Mouse (Mus musculus): ENCODE measurements around the gene Rnf10. TPM values are rescaled to one million over a fixed set of nuclear protein-coding genes. Genes with fewer than 3 reads are reported as not detected.
A peak's percentile ranks its signal among the peaks of the same experiment; 100 is the strongest.

The Rnf10 gene
- polyA plus RNA-seq, 1 experiment from 2014 or later = 120 TPM

DNA sequence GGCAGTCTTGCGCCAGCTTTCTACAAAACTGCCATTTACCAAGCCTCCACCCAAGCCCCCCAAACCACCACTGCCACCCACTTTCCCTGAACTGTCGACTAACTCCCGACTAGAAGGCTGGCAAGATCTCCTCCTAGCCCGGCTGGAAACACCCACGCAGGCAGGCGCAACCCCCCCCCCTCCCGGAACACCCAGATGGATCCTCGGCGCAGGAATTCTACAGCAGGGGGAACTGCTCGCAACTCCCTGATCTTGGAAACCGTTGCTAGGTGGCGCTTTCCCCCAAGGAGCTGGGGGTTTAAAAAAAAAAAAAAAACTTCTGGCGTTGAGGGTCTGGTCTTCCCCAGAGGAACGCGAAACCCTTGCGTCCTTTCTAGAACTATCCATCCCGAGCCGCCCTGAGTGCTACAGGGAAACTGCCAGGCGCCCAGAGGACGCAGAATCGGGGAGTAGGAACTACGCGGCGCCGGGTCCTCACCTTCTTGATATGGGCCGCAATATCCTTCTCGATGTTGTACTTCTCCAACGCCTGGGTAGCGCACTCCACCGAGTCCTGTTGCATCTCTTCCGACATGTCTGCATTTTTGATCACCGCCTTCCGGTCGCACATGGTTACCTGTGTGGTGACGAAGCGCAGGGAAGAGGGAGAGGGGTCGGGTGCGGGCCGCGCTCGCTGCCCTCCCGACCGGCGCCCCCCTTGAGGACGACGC is 27.5 kb upstream of the Rnf10 start:
- Histone ChIP-seq H3K4me2 (replicated peaks) (peak overlapping the region; percentile 49), H3K4me1 (replicated peaks) (peaks cover 23% of the 10 kb centered on the region)
- WGBS = under 1% methylated on average over 45 of the region's 46 CpGs

DNA sequence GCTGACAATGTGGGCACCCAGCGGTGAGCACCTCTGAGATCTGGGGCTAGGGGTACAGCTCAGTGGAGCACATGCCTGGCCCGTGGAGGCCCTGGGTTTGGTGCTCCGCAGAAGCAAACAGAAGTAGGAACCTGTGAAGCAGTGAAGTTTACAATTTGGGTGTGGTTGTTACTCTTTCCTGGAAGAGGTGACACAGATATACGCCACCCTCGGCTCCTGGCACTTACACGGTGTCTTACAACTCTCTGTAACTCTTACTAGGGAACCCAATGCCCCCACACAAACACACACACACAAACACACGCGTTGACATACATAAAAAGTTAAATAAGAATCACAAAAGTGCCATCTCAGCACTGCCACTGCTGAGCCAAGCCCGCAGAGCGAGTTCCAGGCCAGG is 23.6 kb upstream of the Rnf10 start:
- WGBS = 70% methylated on average over 10 of the region's 10 CpGs
- ATAC-seq = no peak
- Histone ChIP-seq H3K9ac (no peak overlapping the region), H3K27me3 (replicated peaks) (no peaks in the 10 kb centered on the region), H3K4me2 (replicated peaks) (no peak overlapping the region), H3K4me3 (replicated peaks) (no peak overlapping the region), H3K36me3 (peaks cover 27% of the 10 kb centered on the region), H3K9me3 (no peaks in the 10 kb centered on the region), H3K4me1 (replicated peaks) (peaks cover 19% of the 10 kb centered on the region), H3K27ac (0 out of 2 replicates have a peak overlapping the region, but pooled peaks have one; percentile 1)

More for the DNA sequence above, 27.5 kb upstream of the Rnf10 start:
- H3K4me3 ChIP-seq (replicated peaks) = peak overlapping the region; percentile 95
- H3K27me3 ChIP-seq (replicated peaks) = no peaks in the 10 kb centered on the region
- H3K9me3 ChIP-seq = no peaks in the 10 kb centered on the region
- H3K27ac ChIP-seq = peak overlapping the region; percentile 94
- peak overlapping the region; percentile 90 for H3K9ac ChIP-seq
- ATAC-seq = peak; percentile 1
- peaks cover 24% of the 10 kb centered on the region for H3K36me3 ChIP-seq

DNA sequence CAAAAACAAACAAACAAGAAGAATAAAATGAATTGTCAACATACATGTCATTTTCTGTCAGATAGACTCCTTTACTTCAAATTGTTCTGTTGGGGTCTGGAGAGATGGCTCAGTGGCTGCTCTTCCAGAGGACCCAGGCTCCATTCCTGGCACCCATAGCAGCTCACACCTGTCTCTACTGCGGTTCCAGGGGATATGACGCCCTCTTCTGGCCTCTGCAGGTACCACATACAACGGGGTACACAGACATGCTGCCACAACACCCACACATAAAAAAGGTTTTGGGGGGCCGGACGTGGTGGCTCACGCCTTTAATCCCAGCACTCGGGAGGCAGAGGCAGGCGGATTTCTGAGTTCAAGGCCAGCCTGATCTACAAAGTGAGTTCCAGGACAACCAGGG is 21.5 kb upstream of the Rnf10 start:
- no peak for ATAC-seq
- peaks cover 39% of the 10 kb centered on the region for H3K36me3 ChIP-seq
- no peak overlapping the region for H3K4me3 ChIP-seq (replicated peaks)
- no peaks in the 10 kb centered on the region for H3K9me3 ChIP-seq
- 91% methylated on average over 8 of the region's 8 CpGs for WGBS
- no peaks in the 10 kb centered on the region for H3K27me3 ChIP-seq (replicated peaks)
- no peak overlapping the region for H3K27ac ChIP-seq
- peaks cover 16% of the 10 kb centered on the region for H3K4me1 ChIP-seq (replicated peaks)
- no peak overlapping the region for H3K4me2 ChIP-seq (replicated peaks)
- H3K9ac ChIP-seq = no peak overlapping the region

DNA sequence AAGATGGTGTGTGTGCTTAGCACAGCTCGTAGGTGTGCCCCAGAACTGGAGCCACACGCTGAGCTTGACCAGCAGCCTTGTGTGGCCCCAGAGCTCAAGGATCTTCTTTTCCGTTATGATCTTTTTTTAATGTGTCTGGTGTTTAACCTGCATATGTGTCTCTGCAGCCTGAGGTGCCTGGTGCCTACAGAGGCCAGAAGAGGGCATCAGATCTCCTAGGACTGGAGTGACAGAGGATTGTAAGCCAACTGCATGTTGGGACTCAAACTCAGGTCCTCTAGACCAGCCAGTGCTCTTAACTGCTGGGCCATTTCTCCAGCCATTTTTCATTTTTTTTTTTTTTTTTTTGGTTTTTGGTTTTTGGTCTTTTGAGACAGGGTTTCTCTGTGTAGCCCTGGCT is 12.0 kb upstream of the Rnf10 start:
- 86% methylated on average over 3 of the region's 3 CpGs for WGBS

DNA sequence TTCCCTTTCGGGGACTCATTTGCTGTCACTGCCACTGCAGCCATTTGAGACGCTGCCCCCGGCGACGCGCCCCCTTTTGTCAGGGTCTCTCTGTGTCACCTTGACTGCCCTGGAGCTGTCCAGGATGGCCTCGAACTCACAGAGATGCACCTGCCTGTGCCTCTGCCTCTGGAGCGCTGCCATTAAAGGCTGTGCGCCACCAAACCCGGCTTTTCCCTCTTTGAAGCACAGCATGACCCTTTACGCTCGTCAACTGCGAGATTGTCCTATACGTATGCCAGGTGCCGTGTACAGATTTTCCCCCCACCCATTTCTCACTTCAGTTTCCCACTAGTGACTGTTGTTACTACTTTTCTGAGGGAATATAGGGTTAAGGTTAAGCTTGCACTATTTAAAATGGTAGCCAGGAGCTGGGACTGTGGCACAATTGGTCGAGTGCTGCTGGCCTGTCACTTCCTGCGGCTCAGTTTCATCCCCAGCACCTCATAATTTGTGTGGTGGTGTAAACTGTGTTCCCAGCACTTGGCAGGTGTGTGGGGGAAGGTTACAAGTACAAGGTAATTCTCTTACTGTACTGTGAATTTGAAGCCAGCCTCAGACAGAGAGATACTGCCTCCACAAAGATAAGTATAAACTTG is 7.5 kb upstream of the Rnf10 start:
- Histone ChIP-seq H3K4me2 (replicated peaks) (peak overlapping the region; percentile 87), H3K4me3 (replicated peaks) (peak overlapping the region; percentile 87), H3K27ac (0 out of 2 replicates have a peak overlapping the region, but pooled peaks have one; percentile 23), H3K27me3 (replicated peaks) (no peaks in the 10 kb centered on the region), H3K9me3 (no peaks in the 10 kb centered on the region), H3K9ac (peak overlapping the region; percentile 86), H3K4me1 (replicated peaks) (peaks cover 6% of the 10 kb centered on the region; the same call in 1 of the 2 replicates), H3K36me3 (peaks cover 10% of the 10 kb centered on the region; the same call in 1 of the 2 replicates)
- ATAC-seq = peak; percentile 19
- 5% methylated on average over 17 of the region's 17 CpGs for WGBS

More for the DNA sequence above, 12.0 kb upstream of the Rnf10 start:
- H3K36me3 ChIP-seq = peaks cover 15% of the 10 kb centered on the region; the same call in 1 of the 2 replicates
- H3K4me2 ChIP-seq (replicated peaks) = no peak overlapping the region
- no peak overlapping the region for H3K27ac ChIP-seq
- H3K27me3 ChIP-seq (replicated peaks) = no peaks in the 10 kb centered on the region
- no peak overlapping the region for H3K9ac ChIP-seq
- H3K9me3 ChIP-seq = no peaks in the 10 kb centered on the region
- no peak overlapping the region for H3K4me3 ChIP-seq (replicated peaks)
- no peak for ATAC-seq
- H3K4me1 ChIP-seq (replicated peaks) = peaks cover 4% of the 10 kb centered on the region; the same call in 1 of the 2 replicates

DNA sequence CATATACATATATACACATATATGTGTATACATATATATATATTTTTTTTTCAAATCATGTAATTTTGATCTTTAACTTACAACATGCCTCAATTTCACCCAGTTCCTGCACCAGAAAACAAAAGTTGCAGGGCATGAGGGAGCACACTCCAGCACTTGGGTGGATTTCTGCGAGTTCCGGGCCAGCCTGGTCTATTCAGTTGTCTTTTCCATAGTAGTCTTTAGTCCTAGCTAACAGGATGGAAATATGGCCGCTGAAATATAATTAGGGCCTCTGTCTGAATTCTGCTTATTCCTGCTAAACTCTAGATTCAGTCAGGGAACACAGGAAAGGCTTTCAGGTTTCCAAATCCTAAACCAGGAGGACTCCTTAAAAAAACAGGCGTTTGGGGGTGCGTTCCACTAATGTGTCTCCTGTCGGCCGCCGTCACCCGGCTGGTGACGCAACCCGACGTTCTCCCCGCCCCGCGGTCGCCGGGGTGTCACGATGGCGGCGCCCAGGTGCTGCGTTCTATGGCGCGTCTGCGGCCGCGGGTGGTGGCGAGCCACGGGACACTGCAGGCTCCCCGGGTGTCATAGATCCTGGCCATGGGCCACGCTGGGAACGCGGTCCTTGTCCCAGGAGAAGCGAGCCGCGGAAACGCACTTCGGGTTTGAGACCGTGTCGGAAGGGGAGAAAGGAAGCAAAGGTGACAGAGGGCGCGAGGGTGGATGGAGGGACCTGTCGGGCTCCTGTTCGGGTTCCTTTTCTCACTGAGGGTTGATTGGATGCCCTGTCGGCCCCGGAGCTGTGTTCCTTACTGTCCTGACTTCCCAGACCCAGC is 6.7 kb upstream of the Rnf10 start, which contains the start of gene Coq5:
Coq5 (plus strand) TSS at position 441 of the 824 bp plus-strand sequence.
- Histone ChIP-seq H3K4me3 (replicated peaks) (peak within 1 kb of the TSS; percentile 87), H3K9ac (peak within 1 kb of the TSS; percentile 86), H3K4me2 (replicated peaks) (peak within 1 kb of the TSS; percentile 87), H3K9me3 (no peaks in the 10 kb centered on the region), H3K27ac (0 out of 2 replicates have a peak within 1 kb of the TSS, but pooled peaks have one; percentile 23), H3K4me1 (replicated peaks) (peaks cover 6% of the 10 kb centered on the region; the same call in 1 of the 2 replicates), H3K36me3 (peaks cover 6% of the 10 kb centered on the region; the same call in 1 of the 2 replicates), H3K27me3 (replicated peaks) (no peaks in the 10 kb centered on the region)
- peak; percentile 87 for ATAC-seq
- 3% methylated on average over 45 of the region's 45 CpGs for WGBS

DNA sequence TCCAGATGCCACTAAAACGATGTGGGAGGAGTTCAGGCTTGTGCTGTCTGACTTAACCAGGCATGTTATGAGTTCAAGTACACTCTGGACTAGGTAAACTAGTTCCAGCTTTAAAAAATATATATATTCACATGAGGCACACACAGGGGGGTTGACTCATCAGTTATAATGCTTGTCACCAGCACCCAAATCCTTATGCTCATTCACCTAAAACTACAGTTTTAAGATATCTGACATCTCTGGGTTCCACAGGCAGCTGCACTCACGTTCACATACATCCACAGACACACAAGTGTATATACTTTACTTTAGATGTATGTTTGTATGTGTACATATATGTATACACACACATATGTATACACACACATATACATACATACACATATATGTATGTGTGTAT is 6.1 kb upstream of the Rnf10 start:
- Histone ChIP-seq H3K36me3 (no peaks in the 10 kb centered on the region), H3K4me2 (replicated peaks) (no peak overlapping the region), H3K27ac (no peak overlapping the region), H3K9ac (no peak overlapping the region), H3K4me1 (replicated peaks) (peaks cover 6% of the 10 kb centered on the region; the same call in 1 of the 2 replicates), H3K4me3 (replicated peaks) (no peak overlapping the region), H3K27me3 (replicated peaks) (no peaks in the 10 kb centered on the region), H3K9me3 (no peaks in the 10 kb centered on the region)
- 54% methylated on average over 2 of the region's 2 CpGs for WGBS
- ATAC-seq = no peak; the same call in 1 of the 2 replicates

DNA sequence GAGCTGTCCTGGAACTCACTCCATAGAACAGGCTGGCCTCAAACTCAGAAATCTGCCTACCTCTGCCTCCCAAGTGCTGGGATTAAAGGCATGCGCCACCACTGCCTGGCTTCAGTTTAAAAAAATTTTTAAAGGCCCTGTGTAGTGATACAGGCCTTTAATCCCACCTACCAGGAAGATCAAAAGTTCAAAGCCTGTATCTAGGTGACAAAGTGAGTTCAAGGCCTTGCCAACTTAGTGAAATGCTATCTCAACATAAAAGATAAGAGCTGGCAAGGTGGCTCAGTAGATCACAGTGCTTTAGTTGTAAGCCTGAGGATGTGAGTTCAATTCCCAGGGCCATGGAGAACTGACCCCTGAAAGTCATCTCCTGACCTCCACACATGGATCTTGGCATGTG is 5.4 kb upstream of the Rnf10 start:
- Histone ChIP-seq H3K4me3 (replicated peaks) (no peak overlapping the region), H3K9ac (no peak overlapping the region), H3K27ac (no peak overlapping the region), H3K4me1 (replicated peaks) (peaks cover 9% of the 10 kb centered on the region; the same call in 1 of the 2 replicates), H3K27me3 (replicated peaks) (no peaks in the 10 kb centered on the region), H3K36me3 (no peaks in the 10 kb centered on the region), H3K4me2 (replicated peaks) (no peak overlapping the region), H3K9me3 (no peaks in the 10 kb centered on the region)
- ATAC-seq = no peak
- WGBS = 56% methylated on average over 1 of the region's 1 CpGs

DNA sequence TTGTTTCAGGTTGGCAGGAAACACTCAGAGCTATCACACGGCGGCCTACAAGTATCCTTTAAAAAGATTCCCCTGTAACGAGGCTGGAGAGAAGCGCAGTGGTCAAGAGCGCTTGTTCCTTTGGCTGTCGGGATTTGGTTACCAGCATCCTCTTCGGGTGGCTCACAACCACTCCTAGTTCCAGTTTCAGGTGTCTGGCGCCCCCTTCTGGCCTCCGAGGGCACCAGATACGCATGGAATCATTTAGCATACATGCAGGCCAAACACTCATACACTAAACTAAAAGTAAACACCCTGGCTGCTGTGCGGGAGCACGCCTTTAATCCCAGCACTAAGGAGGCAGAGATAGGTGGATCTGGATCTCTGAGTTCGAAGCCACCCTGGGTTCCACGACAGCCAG is 3.3 kb upstream of the Rnf10 start:
- H3K27me3 ChIP-seq (replicated peaks) = no peaks in the 10 kb centered on the region
- no peak overlapping the region for H3K9ac ChIP-seq
- no peak overlapping the region for H3K27ac ChIP-seq
- peaks cover 12% of the 10 kb centered on the region for H3K4me1 ChIP-seq (replicated peaks)
- H3K4me3 ChIP-seq (replicated peaks) = no peak overlapping the region
- no peaks in the 10 kb centered on the region for H3K9me3 ChIP-seq
- no peaks in the 10 kb centered on the region for H3K36me3 ChIP-seq
- H3K4me2 ChIP-seq (replicated peaks) = no peak overlapping the region
- ATAC-seq = no peak
- WGBS = 39% methylated on average over 14 of the region's 14 CpGs

DNA sequence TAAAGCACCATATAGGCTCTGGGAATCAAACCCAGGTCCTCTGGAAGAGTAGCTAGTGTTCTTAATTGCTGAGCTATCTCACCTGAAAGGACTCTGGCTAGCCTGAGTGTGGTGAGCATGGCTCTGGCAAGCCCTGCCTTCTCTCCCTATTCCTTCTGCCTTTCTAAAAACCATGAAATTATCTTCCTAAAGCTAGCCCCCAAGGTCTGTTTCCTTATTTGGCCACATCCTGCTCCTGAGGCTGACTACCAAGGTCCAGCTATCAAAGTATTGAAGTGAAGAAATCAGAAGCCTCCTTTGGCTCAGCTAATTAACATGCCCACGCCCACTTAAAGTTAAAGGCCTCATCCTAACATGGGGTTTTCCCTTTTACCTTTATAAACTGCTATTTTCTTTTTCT is 2.1 kb upstream of the Rnf10 start:
- H3K36me3 ChIP-seq = no peaks in the 10 kb centered on the region
- H3K27ac ChIP-seq = no peak overlapping the region
- no peak overlapping the region for H3K4me3 ChIP-seq (replicated peaks)
- no peak overlapping the region for H3K4me2 ChIP-seq (replicated peaks)
- no peak for ATAC-seq
- H3K27me3 ChIP-seq (replicated peaks) = no peaks in the 10 kb centered on the region
- WGBS = 87% methylated on average over 1 of the region's 1 CpGs
- no peak overlapping the region for H3K9ac ChIP-seq
- H3K9me3 ChIP-seq = no peaks in the 10 kb centered on the region
- peaks cover 18% of the 10 kb centered on the region for H3K4me1 ChIP-seq (replicated peaks)

DNA sequence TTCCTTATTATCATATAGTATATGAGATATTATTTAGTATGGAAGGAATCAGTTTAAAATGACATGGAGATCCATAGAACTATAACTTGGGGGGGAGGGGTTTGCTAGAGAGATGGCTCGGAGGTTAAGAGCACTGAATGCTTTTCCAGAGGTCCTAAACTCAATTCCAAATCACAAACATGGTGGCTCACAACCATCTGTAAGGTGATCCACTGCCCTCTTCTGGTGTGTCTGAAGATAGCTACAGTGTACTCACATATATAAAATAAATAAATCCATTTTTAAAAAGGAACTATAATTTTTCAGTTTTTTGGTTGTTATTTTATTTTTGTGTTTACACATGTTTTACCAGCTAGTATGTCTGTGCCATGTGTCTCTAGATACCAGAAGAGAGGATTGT is 1.7 kb upstream of the Rnf10 start:
- H3K4me3 ChIP-seq (replicated peaks) = no peak overlapping the region
- WGBS = 55% methylated on average over 1 of the region's 1 CpGs
- ATAC-seq = no peak

More for the DNA sequence above, 1.7 kb upstream of the Rnf10 start:
- H3K9me3 ChIP-seq = no peaks in the 10 kb centered on the region
- no peak overlapping the region for H3K27ac ChIP-seq
- no peaks in the 10 kb centered on the region for H3K36me3 ChIP-seq
- no peak overlapping the region for H3K9ac ChIP-seq
- H3K27me3 ChIP-seq (replicated peaks) = no peaks in the 10 kb centered on the region
- H3K4me2 ChIP-seq (replicated peaks) = no peak overlapping the region
- H3K4me1 ChIP-seq (replicated peaks) = peaks cover 22% of the 10 kb centered on the region
